Mouse (Mus musculus): ENCODE measurements at regions not wholly inside any gene's neighbourhood (a gene's known extent, or its start where the extent isn't known, plus 50 kb on each side); places are given as distances from the start of the nearest gene placed in this dataset.

- H3K4me3 ChIP-seq (ENCODE audit: low read depth, low read length) = no peak overlapping the region
Observed at GRCm38 (mm10) chr3:23457720-23458119, 1381.3 kb downstream of the Tbl1xr1 start.

GRCm38 (mm10) chr3:23499889-23500288 is 1423.4 kb downstream of the Tbl1xr1 start:
- 86% methylated on average over 1 of the region's 1 CpGs for WGBS
- Histone ChIP-seq H3K36me3 (ENCODE audit: control insufficient read depth, insufficient read depth, low read length) (no peaks in the 10 kb centered on the region), H3K27ac (ENCODE audit: low read length) (no peak overlapping the region), H3K4me1 (ENCODE audit: control insufficient read depth, insufficient read depth, low read length) (no peaks in the 10 kb centered on the region), H3K27me3 (ENCODE audit: control insufficient read depth, insufficient read depth, low read depth, low read length) (no peaks in the 10 kb centered on the region), H3K4me3 (ENCODE audit: low read depth, low read length) (no peak overlapping the region), H3K4me2 (ENCODE audit: low read length) (no peak overlapping the region), H3K9ac (ENCODE audit: low read depth, low read length) (no peak overlapping the region), H3K9me3 (replicated peaks; ENCODE audit: control insufficient read depth, low read length, poor library complexity, severe bottlenecking) (no peaks in the 10 kb centered on the region)
- ATAC-seq = no peak

More at GRCm38 (mm10) chr3:23457720-23458119, 1381.3 kb downstream of the Tbl1xr1 start:
- H3K27me3 ChIP-seq (ENCODE audit: control insufficient read depth, insufficient read depth, low read depth, low read length) = no peaks in the 10 kb centered on the region
- 0 out of 2 replicates have a peak, but pooled peaks have one; percentile 39 for ATAC-seq
- no peaks in the 10 kb centered on the region for H3K36me3 ChIP-seq (ENCODE audit: control insufficient read depth, insufficient read depth, low read length)
- no peaks in the 10 kb centered on the region for H3K9me3 ChIP-seq (replicated peaks; ENCODE audit: control insufficient read depth, low read length, poor library complexity, severe bottlenecking)
- no peaks in the 10 kb centered on the region for H3K4me1 ChIP-seq (ENCODE audit: control insufficient read depth, insufficient read depth, low read length)
- no peak overlapping the region for H3K9ac ChIP-seq (ENCODE audit: low read depth, low read length)
- H3K4me2 ChIP-seq (ENCODE audit: low read length) = no peak overlapping the region
- H3K27ac ChIP-seq (ENCODE audit: low read length) = no peak overlapping the region
- 46% methylated on average over 1 of the region's 1 CpGs for WGBS

- Histone ChIP-seq H3K27me3 (ENCODE audit: control insufficient read depth, insufficient read depth, low read depth, low read length) (no peaks in the 10 kb centered on the region), H3K9ac (ENCODE audit: low read depth, low read length) (no peak overlapping the region), H3K36me3 (ENCODE audit: control insufficient read depth, insufficient read depth, low read length) (no peaks in the 10 kb centered on the region), H3K4me2 (ENCODE audit: low read length) (no peak overlapping the region), H3K9me3 (replicated peaks; ENCODE audit: control insufficient read depth, low read length, poor library complexity, severe bottlenecking) (no peaks in the 10 kb centered on the region), H3K4me1 (ENCODE audit: control insufficient read depth, insufficient read depth, low read length) (no peaks in the 10 kb centered on the region), H3K4me3 (ENCODE audit: low read depth, low read length) (no peak overlapping the region), H3K27ac (ENCODE audit: low read length) (no peak overlapping the region)
- 89% methylated on average over 3 of the region's 3 CpGs for WGBS
- no peak for ATAC-seq
Observed at GRCm38 (mm10) chr3:23547546-23547945, 1471.1 kb downstream of the Tbl1xr1 start.

GRCm38 (mm10) chr3:23564340-23564739 is 1487.9 kb downstream of the Tbl1xr1 start:
- 90% methylated on average over 2 of the region's 2 CpGs for WGBS
- no peaks in the 10 kb centered on the region for H3K27me3 ChIP-seq (ENCODE audit: control insufficient read depth, insufficient read depth, low read depth, low read length)
- no peak overlapping the region for H3K4me2 ChIP-seq (ENCODE audit: low read length)
- no peak for ATAC-seq
- no peak overlapping the region for H3K9ac ChIP-seq (ENCODE audit: low read depth, low read length)
- no peaks in the 10 kb centered on the region for H3K36me3 ChIP-seq (ENCODE audit: control insufficient read depth, insufficient read depth, low read length)
- no peak overlapping the region for H3K27ac ChIP-seq (ENCODE audit: low read length)
- no peak overlapping the region for H3K4me3 ChIP-seq (ENCODE audit: low read depth, low read length)
- no peaks in the 10 kb centered on the region for H3K4me1 ChIP-seq (ENCODE audit: control insufficient read depth, insufficient read depth, low read length)
- no peaks in the 10 kb centered on the region for H3K9me3 ChIP-seq (replicated peaks; ENCODE audit: control insufficient read depth, low read length, poor library complexity, severe bottlenecking)

GRCm38 (mm10) chr3:23568806-23569205 is 1492.4 kb downstream of the Tbl1xr1 start:
- H3K4me2 ChIP-seq (ENCODE audit: low read length) = no peak overlapping the region
- no peaks in the 10 kb centered on the region for H3K27me3 ChIP-seq (ENCODE audit: control insufficient read depth, insufficient read depth, low read depth, low read length)
- WGBS = 95% methylated on average over 12 of the region's 12 CpGs
- H3K9me3 ChIP-seq (replicated peaks; ENCODE audit: control insufficient read depth, low read length, poor library complexity, severe bottlenecking) = 0 out of 2 replicates have a peak, but pooled peaks cover 5% of the 10 kb centered on the region
- no peak overlapping the region for H3K9ac ChIP-seq (ENCODE audit: low read depth, low read length)
- H3K36me3 ChIP-seq (ENCODE audit: control insufficient read depth, insufficient read depth, low read length) = no peaks in the 10 kb centered on the region
- no peak overlapping the region for H3K4me3 ChIP-seq (ENCODE audit: low read depth, low read length)
- no peaks in the 10 kb centered on the region for H3K4me1 ChIP-seq (ENCODE audit: control insufficient read depth, insufficient read depth, low read length)
- ATAC-seq = no peak
- no peak overlapping the region for H3K27ac ChIP-seq (ENCODE audit: low read length)

GRCm38 (mm10) chr3:23592506-23593141 is 1516.2 kb downstream of the Tbl1xr1 start:
- H3K4me2 ChIP-seq (ENCODE audit: low read length) = no peak overlapping the region
- H3K4me1 ChIP-seq (ENCODE audit: control insufficient read depth, insufficient read depth, low read length) = no peaks in the 10 kb centered on the region
- no peaks in the 10 kb centered on the region for H3K36me3 ChIP-seq (ENCODE audit: control insufficient read depth, insufficient read depth, low read length)
- 79% methylated on average over 3 of the region's 3 CpGs for WGBS
- no peak overlapping the region for H3K9ac ChIP-seq (ENCODE audit: low read depth, low read length)
- no peak overlapping the region for H3K4me3 ChIP-seq (ENCODE audit: low read depth, low read length)
- H3K27ac ChIP-seq (ENCODE audit: low read length) = no peak overlapping the region
- ATAC-seq = no peak
- H3K27me3 ChIP-seq (ENCODE audit: control insufficient read depth, insufficient read depth, low read depth, low read length) = no peaks in the 10 kb centered on the region
- no peaks in the 10 kb centered on the region for H3K9me3 ChIP-seq (replicated peaks; ENCODE audit: control insufficient read depth, low read length, poor library complexity, severe bottlenecking)

- no peaks in the 10 kb centered on the region for H3K4me1 ChIP-seq (ENCODE audit: control insufficient read depth, insufficient read depth, low read length)
- no peaks in the 10 kb centered on the region for H3K9me3 ChIP-seq (replicated peaks; ENCODE audit: control insufficient read depth, low read length, poor library complexity, severe bottlenecking)
- 81% methylated on average over 3 of the region's 3 CpGs for WGBS
- no peaks in the 10 kb centered on the region for H3K36me3 ChIP-seq (ENCODE audit: control insufficient read depth, insufficient read depth, low read length)
- H3K27me3 ChIP-seq (ENCODE audit: control insufficient read depth, insufficient read depth, low read depth, low read length) = no peaks in the 10 kb centered on the region
- H3K4me3 ChIP-seq (ENCODE audit: low read depth, low read length) = no peak overlapping the region
- H3K27ac ChIP-seq (ENCODE audit: low read length) = no peak overlapping the region
- ATAC-seq = no peak
- no peak overlapping the region for H3K4me2 ChIP-seq (ENCODE audit: low read length)
- no peak overlapping the region for H3K9ac ChIP-seq (ENCODE audit: low read depth, low read length)
Observed at GRCm38 (mm10) chr3:23601469-23601868, 1525.0 kb downstream of the Tbl1xr1 start.

GRCm38 (mm10) chr3:23610054-23610453 is 1533.6 kb downstream of the Tbl1xr1 start:
- no peaks in the 10 kb centered on the region for H3K27me3 ChIP-seq (ENCODE audit: control insufficient read depth, insufficient read depth, low read depth, low read length)
- H3K36me3 ChIP-seq (ENCODE audit: control insufficient read depth, insufficient read depth, low read length) = no peaks in the 10 kb centered on the region
- H3K4me2 ChIP-seq (ENCODE audit: low read length) = no peak overlapping the region
- H3K9ac ChIP-seq (ENCODE audit: low read depth, low read length) = no peak overlapping the region
- H3K27ac ChIP-seq (ENCODE audit: low read length) = no peak overlapping the region
- no peaks in the 10 kb centered on the region for H3K4me1 ChIP-seq (ENCODE audit: control insufficient read depth, insufficient read depth, low read length)
- no peaks in the 10 kb centered on the region for H3K9me3 ChIP-seq (replicated peaks; ENCODE audit: control insufficient read depth, low read length, poor library complexity, severe bottlenecking)
- no peak for ATAC-seq
- WGBS = 88% methylated on average over 2 of the region's 2 CpGs
- H3K4me3 ChIP-seq (ENCODE audit: low read depth, low read length) = no peak overlapping the region

- H3K4me2 ChIP-seq (ENCODE audit: low read length) = no peak overlapping the region
- 65% methylated on average over 2 of the region's 2 CpGs for WGBS
- no peak for ATAC-seq
Observed at GRCm38 (mm10) chr3:23658585-23659252, 1485.3 kb downstream of the Naaladl2 start.

More at GRCm38 (mm10) chr3:23658585-23659252, 1485.3 kb downstream of the Naaladl2 start:
- Histone ChIP-seq H3K9me3 (replicated peaks; ENCODE audit: control insufficient read depth, low read length, poor library complexity, severe bottlenecking) (no peaks in the 10 kb centered on the region), H3K4me3 (ENCODE audit: low read depth, low read length) (no peak overlapping the region), H3K4me1 (ENCODE audit: control insufficient read depth, insufficient read depth, low read length) (no peaks in the 10 kb centered on the region), H3K27ac (ENCODE audit: low read length) (no peak overlapping the region), H3K36me3 (ENCODE audit: control insufficient read depth, insufficient read depth, low read length) (no peaks in the 10 kb centered on the region), H3K27me3 (ENCODE audit: control insufficient read depth, insufficient read depth, low read depth, low read length) (no peaks in the 10 kb centered on the region), H3K9ac (ENCODE audit: low read depth, low read length) (no peak overlapping the region)

All from midbrain, embryonic 16.5 days (tissue).